Mouse (Mus musculus): ENCODE results near the gene Gtf2a2.

- TF ChIP-seq EP300 (IDR thresholded peaks at IDR 0.05; ENCODE audit: insufficient read depth, low read depth, low read length) (no peak), CTCF (IDR thresholded peaks at IDR 0.05; ENCODE audit: low read depth, low read length) (no peak), POLR2A (IDR thresholded peaks at IDR 0.05; ENCODE audit: insufficient read depth, low read length) (no peak)
Observed at GRCm38 (mm10) chr9:70010781-70011473, 1.4 kb upstream of the Gtf2a2 start.

Data from ES-Bruce4 (cell line).